Mouse (Mus musculus) stomach, postnatal 0 days (tissue): ENCODE measurements around the gene Tbl2.

Source experiments
- CTCF ChIP-seq: IDR thresholded peaks from 2 replicates; pipeline ENCODE4 v1.5.1; 2016; ENCODE audit warnings: antibody characterized with exemption, low read depth, mild to moderate bottlenecking, moderate library complexity
- EP300 ChIP-seq: optimal IDR thresholded peaks from 2 replicates; pipeline ENCODE3; 2016; ENCODE audit warnings: antibody characterized with exemption

GRCm38 (mm10) chr5:135161221-135161620 is 11.8 kb downstream of the Tbl2 start:
- TF ChIP-seq CTCF (no peak), EP300 (no peak)
